Comparison of ENCODE assay signal across 8 mouse cellular contexts in genomic region chr4:133673666-133674330, GRCm38 (mm10). TPM values are rescaled to one million over a fixed set of nuclear protein-coding genes. Genes with fewer than 3 reads are reported as not detected.
DNase-seq lines count a peak whose midpoint lies in the region; ATAC-seq and TF ChIP-seq lines count a peak whose summit lies in the region.

No protein-coding gene starts in this region.

- H3K4me3 ChIP-seq in bone marrow, adult 2 months (replicated peaks; ENCODE audit: control insufficient read depth, low read depth, low read length): peak overlapping the region; percentile 39
- peak overlapping the region; percentile 13 for H3K4me3 ChIP-seq in intestine, embryonic 16.5 days (ENCODE audit: low read length)

- DNase-seq in cerebellum, postnatal 10 days: peak; percentile 56
- DNase-seq in cerebellum, adult 11 months: no peak
- DNase-seq in gastrocnemius, postnatal 25 days: peak; percentile 47
- DNase-seq in lung, adult 18-20 months: peak; percentile 66 to 69
- peak; percentile 54 for DNase-seq in right cerebral cortex, postnatal 14 days
- DNase-seq in frontal cortex, postnatal 14 days (ENCODE audit: low spot score in 2 of 2): no peak

- no peak for TF ChIP-seq POLR2A in bone marrow, adult 2 months (IDR thresholded peaks at IDR 0.05; ENCODE audit: borderline replicate concordance, control insufficient read depth, low read depth, low read length)

- peak overlapping the region; percentile 75 for H3K4me2 ChIP-seq in intestine, embryonic 16.5 days (ENCODE audit: low read depth, low read length)

- no peak for TF ChIP-seq CTCF in bone marrow, adult 2 months (IDR thresholded peaks at IDR 0.05; ENCODE audit: control insufficient read depth, insufficient read depth, low read length)

- no peaks in the 10 kb centered on the region for H3K27me3 ChIP-seq in intestine, embryonic 16.5 days (replicated peaks; ENCODE audit: control insufficient read depth, insufficient read depth, low read length)

- peaks cover 4% of the 10 kb centered on the region; the same call in 1 of the 2 replicates for H3K4me1 ChIP-seq in bone marrow, adult 2 months (ENCODE audit: control insufficient read depth, insufficient read depth, low read length)
- H3K4me1 ChIP-seq in intestine, embryonic 16.5 days (ENCODE audit: control insufficient read depth, insufficient read depth, low read length): peaks cover 36% of the 10 kb centered on the region

- no peak for ATAC-seq in intestine, embryonic 16.5 days

- peak overlapping the region; percentile 99 for H3K27ac ChIP-seq in bone marrow, adult 2 months (ENCODE audit: control insufficient read depth, insufficient read depth, low read depth, low read length, poor library complexity)
- peak overlapping the region; percentile 100 for H3K27ac ChIP-seq in intestine, embryonic 16.5 days (ENCODE audit: low read length)

- WGBS in bone marrow, adult 2 months: 1% methylated on average over 10 of the region's 10 CpGs
- whole genome bisulfite sequencing in intestine, embryonic 16.5 days: 30% methylated on average over 10 of the region's 10 CpGs

- peak overlapping the region; percentile 91 for H3K9ac ChIP-seq in intestine, embryonic 16.5 days (ENCODE audit: low read depth, low read length)

- no peaks in the 10 kb centered on the region for H3K9me3 ChIP-seq in intestine, embryonic 16.5 days (ENCODE audit: control insufficient read depth, low read length)

- H3K36me3 ChIP-seq in intestine, embryonic 16.5 days (ENCODE audit: control insufficient read depth, insufficient read depth, low read length): 0 out of 2 replicates have a peak, but pooled peaks cover 3% of the 10 kb centered on the region

RNA-seq across cellular contexts. Expression of gene Pigv, which starts 1.4 kb away (rescaled TPM):
- polyA plus RNA-seq in bone marrow, adult 2 months (2011; ENCODE audit: insufficient read depth, insufficient read length, low replicate concordance, missing spikeins): 2.8 and 10.4 TPM in 2 replicates
- total RNA-seq in gastrocnemius, postnatal 25 days (2021): 1 to 10 TPM; 8.3 to 9.6 TPM
- 16.6 and 18.5 TPM in 2 replicates for polyA plus RNA-seq in intestine, embryonic 16.5 days (2015; fragmentation: Nextera tagmentation; extraction: Ambion mirVana)

RNA-seq across cellular contexts. Expression of gene Zdhhc18, which starts 23.8 kb away (rescaled TPM):
- 23.6 and 39.6 TPM in 2 replicates for polyA plus RNA-seq in bone marrow, adult 2 months (2011; ENCODE audit: insufficient read depth, insufficient read length, low replicate concordance, missing spikeins)
- total RNA-seq in gastrocnemius, postnatal 25 days (2021): 10 to 100 TPM; 22.9 to 24.3 TPM
- 1.3 and 1.6 TPM in 2 replicates for polyA plus RNA-seq in intestine, embryonic 16.5 days (2015; fragmentation: Nextera tagmentation; extraction: Ambion mirVana)

Comparison
In these comparisons a context has a peak if more than half of its experiments do, and no peak if none do; other contexts are left out.
1. DNase-seq: peak in cerebellum, postnatal 10 days (2 of 2), gastrocnemius, postnatal 25 days (single experiment), lung, adult 18-20 months (2 of 2) and right cerebral cortex, postnatal 14 days (single experiment); none in cerebellum, adult 11 months (single experiment) and frontal cortex, postnatal 14 days (0 of 2).